Mouse (Mus musculus) urinary bladder, postnatal 14 days (tissue): ENCODE measurements around the gene Lin7a.

ENCODE experiments used
- DNase-seq: peaks from one replicate; pipeline ENCODE4 v3.0.0; 2021; ENCODE audit warnings: low spot score

Lin7a gene

DNA sequence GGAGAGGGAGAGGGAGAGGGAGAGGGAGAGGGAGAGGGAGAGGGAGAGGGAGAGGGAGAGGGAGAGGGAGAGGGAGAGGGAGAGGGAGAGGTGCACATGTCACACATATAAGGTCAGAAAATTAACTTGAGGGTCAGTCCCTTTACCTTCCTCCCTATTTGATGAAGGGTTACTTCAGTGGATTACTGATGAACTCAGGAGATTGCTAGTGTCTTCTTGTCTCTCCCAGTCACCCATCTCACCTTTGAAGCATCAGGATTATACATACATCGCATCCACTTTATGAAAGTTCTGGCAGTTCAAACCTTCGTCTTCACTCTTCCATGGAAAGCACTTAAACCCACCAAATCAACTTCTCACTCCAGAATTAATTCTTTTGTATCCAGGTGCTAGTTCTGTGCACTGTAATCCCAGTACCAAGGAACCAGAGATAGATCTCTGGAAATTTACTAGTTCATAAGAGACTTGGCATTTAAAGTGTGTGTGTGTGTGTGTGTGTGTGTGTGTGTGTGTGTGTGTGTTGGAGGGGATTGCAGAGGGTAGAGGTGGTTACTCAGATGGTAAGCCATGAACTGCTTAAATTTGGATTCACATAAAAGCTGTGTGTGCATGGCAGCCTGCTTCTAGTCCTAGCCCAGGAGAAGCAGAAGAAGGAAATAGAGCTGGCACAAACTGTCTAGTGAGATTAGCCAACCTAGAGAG, 19.5 kb upstream of the Lin7a start:
- no peak for DNase-seq

DNA sequence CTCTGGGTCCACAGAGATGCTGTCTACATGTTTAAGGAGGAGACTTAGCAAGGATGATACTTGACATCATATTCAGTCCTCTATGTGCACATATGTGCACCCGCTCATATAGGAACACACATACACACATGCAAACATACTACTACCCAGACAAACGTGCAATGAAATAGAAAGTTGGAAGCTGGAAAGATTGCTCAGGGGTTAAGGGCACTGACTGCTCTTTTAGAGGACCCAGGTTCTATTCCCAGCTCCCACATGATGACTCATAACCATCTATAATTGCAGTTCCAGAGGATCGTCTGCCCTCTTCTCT, 19.0 kb upstream of the Lin7a start:
- DNase-seq: no peak

DNA sequence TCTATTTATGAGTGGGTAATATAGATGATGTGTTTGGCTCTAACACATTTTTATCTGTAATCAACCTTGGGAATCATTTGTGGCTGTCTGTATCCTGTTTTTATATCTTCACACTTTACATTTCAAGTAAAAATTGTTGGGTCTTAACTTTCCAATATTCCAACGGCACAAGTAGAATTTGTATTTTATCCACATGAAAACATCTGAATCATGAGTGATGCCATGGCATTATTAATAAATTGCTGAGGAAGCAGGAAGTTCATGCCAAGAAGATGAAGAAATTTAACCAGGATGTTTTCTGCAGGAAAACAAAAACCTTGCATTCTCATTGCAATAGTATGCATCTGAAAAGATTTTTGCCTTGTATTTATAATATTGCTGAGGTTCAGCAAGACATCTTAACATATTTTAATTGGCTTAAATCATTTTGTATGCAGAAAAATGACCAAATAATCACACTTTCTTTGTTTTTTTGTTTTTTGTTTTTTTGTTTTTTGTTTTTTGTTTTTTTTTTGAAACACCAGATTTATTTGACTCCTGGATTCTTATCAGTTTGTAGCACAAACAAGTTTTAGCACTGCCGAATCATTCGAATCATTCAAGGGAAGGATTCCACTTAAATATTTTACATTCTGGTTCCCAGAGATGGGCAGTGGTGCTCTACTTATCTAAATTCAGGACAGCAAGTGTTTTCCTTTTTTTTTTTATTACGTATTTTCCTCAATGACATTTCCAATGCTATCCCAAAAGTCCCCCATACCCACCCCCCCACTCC, 18.1 kb upstream of the Lin7a start:
- no peak for DNase-seq

DNA sequence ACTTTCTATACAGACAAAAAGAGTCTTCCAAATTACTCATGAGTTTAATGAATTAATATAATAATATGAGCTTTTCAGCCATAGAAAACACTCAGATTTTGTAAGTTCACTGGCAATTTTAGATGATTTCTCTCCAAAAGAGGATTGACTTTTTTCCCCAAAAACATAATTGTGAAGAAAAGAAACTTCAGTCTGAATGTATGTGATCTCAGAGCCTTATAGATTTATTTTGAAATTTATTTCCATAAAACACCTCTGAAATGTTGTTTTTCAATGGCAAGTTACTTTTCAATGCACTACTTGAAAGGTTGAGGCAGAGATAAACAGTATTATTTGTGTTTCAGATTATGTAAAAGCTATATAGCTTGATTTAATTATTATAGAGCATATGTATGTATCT, 16.8 kb upstream of the Lin7a start:
- DNase-seq: no peak

DNA sequence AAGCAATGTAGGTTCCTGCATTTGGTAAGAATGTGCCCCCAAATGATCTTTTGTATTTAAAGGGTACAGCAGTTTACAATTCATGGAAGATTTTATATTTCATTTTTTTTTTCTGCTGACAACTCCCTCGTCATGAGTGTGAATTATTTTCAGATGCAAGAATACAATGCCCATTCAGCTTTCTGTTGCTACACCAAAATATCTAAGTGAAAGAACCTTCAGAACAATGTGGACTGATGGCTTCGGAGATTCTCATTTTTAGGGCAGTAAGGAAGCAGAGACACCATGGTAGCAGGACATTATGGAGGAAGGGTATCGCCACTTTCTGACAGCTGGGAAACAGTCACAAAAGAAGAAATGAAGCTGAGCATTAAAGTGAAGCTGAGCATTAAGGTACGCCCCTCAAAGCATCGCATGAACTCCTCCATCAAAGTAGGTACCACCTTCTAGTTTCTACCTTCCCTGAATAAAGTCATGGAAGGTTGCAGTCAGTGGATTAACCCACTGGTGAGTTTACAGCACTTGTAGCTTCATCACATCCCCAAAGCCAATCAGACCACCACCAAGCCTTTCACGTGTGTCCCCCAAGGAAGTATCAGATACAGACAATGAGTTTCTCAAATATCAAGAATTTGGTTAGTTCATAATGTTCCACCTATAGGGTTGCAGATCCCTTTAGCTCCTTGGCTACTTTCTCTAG, 16.0 kb upstream of the Lin7a start:
- no peak for DNase-seq

DNA sequence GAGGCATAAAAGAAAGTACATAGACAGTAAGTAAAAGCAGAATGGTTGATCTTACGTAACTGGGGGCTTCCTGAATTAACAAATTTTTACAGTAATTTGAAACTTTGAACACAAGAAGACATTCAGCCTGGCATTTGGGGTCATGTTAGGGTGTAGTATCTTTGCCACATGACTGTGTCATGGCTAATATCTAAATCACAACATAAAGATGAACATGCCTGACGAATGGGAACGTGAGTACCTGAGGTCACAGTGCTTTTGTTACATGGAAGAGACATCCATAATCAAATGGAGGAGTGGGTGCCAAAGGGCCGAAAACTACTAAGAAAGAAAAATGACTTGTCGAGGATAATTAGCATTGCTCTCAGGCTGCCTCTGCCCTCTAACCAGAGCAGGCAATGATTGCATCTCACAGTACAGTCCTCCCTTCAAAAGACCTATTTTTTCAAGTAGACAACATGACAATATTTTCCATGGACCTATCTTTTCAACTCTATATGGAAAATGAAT, 15.0 kb upstream of the Lin7a start:
- no peak for DNase-seq

DNA sequence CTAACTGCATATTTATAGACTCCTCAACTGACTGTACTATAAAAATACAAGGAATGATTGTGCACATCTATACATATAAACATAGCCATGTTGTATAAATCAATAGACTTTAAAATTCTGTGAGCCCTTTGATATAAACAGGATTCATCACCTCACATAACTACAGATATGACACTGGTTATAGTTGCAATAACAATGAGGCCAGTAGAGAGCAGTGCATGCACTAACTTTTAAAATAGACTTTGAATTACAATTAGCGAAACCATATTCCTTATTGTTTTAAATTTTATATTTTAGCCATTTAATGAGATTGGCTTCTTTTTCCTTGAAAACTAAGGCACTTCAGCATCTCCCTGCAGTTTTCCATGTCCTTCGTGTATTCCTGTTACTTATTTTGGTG, 11.1 kb upstream of the Lin7a start:
- no peak for DNase-seq

DNA sequence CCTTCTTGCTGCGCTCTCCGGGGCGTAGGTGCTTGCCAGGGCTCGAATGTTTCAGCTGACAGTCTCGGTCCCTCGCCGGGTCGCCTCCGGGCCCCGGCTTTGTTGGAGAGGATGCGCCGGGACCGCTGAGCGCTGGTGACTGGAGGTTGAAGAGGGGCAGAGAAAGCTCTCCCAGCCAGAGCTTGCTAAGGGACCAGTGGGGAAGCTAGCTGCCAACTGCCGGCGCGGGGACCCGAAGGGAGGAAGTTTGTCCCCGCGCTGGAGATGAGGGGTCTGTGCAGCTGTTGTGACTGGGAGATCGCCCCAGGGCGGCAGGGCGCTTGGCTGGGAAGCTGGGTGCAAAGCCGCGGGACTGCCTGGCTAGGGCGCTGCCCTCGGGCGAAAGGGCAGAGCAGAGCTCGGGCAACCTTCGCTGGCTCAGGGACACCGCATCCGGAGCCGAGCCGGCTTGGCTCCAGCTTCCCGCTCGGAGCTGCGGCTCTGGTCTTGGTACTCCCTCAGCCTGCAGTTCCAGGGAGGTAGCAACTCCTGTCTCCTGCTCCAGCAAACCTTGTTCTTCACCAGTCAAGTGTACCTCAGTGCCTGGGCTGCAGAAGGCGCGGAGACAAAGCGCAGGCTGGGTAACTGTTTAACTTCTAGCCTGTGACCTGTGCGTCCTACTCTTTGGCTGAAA, 781 bp downstream of the Lin7a start:
- peak; percentile 10 for DNase-seq

DNA sequence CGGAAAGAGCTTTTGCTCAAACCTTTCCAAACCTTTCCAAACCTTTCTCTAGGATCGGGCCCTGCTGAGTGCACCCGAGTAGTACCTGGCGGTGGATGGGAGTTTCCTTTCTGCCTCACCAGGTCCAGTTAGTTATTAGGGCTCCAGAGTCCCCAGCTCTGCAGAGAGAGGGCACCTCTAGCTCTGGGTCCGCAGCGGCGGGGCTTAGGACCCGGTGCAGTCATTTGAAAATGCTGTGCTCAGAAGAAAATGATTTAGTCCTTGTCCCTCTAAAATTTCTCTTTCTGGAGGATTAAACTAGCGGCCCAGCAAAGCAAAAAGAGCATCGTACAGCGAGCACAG, 1.3 kb downstream of the Lin7a start:
- DNase-seq: no peak

DNA sequence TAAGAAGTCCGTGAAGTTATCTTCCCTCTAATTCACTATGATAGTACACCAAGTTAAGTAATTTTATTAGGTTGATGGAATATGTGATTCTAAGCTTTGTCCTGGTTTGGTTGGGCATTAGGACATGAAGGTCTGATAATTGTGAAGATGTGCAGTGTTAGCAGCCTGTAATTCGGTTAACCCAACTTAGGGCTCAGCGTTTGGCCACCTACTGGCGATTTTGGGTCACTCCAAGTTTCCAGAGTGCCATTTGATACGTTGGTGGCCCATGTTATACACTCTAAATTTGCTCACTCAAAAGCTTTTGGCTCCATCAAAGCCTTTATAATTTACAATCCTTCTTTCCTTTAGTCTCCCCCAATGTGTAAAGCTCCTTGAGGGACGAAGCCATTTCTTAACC, 2.4 kb downstream of the Lin7a start:
- DNase-seq: peak; percentile 3

DNA sequence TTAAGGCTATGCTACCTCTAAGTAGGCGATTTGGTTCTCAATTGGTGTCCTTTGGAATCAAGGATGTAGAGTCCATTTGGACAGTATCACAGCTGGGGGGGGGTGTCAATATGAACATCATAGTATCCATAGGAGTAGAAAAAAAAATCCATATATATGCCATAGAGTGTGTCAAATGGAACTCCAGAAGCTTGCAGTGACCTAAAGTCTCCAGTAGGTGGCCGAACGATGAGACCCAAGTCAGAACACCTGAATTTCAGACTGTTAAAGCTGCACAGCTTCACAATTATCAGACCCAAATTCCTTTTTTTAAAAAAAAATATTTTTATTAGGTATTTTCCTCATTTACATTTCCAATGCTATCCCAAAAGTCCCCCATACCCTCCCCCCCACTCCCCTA, 3.3 kb downstream of the Lin7a start:
- peak; percentile 5 for DNase-seq

DNA sequence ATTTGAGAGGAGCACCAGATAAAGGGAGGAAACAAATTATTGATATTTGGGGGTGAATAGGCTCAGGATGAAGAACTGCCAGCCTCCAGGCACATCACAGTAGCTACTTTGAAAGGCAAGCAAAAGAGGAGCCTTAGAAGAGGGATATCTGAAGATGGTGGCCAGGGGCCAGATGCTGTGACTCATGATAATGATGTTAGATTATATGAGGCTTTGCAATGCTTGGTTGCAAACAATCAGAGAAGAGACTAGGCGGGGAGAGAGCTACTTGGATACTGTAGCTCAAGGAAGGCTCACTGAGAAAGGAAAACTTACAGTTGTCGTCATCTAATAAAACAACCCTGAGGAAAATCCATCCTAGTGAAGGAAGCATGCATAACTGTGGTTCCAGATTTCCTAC, 5.2 kb downstream of the Lin7a start:
- peak; percentile 24 for DNase-seq

DNA sequence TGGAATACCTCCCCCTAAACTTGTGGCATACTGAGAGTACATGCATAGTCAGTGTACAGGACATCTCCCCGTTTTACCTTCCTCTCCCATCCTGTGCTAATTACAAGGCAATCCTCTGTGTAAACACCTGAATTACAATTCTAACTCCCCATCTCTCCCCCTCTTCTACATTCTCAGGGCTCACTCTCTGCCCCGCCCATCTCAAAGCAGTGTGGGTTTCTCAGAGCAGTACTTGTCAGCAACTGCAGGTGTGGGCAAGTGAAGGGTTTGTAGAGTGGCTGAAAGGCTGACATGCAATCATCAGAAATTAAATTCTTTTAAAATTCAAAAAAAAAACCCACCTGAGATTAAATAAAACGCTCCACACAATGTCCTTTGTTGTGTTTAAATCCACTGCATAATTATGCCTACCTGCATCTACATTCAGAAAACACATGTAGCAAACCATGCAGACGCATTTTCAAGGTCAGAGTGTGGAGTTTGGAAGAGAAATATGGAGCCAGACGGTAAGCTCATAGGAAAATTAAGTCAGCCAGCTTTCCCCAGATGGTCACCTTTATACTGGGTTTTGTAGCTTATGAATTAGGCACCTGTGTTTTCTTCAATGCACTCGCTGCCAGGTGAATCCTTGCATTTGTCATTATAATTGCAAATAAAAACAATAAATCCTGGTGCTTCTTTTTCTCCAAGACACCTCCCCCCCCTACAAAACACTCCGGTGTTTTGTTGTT, 22.6 kb downstream of the Lin7a start:
- no peak for DNase-seq

DNA sequence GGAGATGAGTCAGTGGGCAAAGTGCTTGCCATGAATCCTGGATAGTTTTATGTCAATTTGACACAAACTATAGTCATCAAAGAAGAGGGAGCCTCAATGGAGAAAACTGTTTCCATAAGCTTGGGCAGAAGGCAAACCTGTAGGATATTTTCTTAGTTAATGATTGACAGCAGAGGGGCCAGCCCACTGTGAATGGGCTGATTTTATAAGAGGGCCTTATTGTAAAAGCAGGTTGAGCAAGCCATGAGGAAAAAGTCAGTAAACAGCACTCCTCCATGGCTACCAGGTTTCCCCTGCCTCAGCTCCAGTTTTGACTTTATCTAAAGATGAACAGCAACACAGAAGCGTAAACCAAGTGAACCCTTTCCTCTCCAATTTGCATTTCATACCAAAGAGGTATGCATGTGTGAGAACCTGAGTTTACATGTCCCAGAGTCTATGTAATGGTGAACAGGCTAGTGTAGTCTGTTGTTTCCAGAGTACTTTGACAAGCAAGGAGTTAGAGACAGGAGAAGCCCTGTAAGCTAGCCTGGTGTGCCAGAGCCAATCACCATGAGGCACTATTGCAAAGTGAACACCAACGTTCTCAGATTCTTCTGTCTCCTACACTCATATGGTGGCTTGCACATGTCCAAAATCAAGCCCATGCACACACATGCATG, 29.2 kb downstream of the Lin7a start:
- DNase-seq: no peak

DNA sequence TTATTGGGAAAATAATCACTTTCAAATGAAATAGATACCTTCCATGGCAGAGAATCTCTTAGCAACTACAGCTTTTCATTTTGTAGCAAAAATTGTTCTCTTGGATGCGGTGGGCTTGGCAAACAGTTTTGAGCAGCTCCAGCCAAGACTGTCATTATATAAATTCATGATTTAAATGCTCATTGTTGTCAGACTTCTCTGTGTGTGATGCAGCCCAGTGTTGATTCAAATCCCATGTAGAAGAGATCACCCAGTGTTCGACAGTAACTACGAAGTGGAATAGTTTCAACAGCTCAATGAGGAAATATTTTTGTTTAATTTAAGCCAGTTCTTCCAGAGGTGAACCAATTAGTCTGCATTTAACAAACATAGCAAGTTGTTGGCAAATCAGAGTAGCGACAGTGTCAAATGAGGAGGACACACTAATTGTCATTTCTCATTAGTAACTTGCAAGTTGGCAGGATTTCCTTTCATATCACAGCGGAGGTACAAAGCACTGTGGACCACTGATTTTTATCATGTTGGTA, 39.5 kb downstream of the Lin7a start:
- no peak for DNase-seq

DNA sequence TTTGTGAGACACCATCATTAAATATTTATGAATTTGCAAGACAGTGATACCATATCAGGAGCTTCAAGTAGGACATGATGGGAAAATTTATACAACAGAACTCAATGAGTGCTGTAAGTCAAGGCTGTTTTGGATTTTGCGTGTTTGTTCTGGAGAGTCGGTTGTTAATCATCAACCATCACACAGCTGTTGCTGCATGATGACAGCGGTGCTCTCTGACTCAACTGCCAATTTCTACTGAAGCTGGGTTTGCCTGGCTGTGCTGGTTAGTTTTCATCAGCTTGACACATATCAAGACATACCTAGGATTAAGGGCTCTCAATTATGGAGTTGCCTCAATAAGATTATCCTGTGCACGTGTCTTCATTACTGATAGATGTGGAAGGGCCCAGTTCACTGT, 41.1 kb downstream of the Lin7a start:
- DNase-seq: no peak

DNA sequence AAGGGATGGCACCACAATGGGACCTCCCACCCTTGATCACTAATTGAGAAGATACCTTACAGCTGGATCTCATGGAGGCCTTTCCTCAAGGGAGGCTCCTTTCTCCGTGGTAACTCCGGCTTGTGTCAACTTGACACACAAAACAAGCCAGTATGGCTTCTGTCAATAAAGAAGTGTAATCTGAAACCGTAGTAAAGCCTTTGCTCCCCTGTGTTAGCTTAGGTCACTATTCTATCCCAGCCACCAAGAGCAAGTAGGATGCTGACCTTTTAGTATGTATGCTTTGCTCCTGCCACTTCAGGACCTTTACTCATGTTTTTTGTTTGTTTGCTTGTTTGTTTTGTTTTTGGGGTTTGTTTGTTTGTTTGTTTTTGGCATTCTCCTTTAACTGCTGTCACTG, 41.9 kb downstream of the Lin7a start:
- no peak for DNase-seq

DNA sequence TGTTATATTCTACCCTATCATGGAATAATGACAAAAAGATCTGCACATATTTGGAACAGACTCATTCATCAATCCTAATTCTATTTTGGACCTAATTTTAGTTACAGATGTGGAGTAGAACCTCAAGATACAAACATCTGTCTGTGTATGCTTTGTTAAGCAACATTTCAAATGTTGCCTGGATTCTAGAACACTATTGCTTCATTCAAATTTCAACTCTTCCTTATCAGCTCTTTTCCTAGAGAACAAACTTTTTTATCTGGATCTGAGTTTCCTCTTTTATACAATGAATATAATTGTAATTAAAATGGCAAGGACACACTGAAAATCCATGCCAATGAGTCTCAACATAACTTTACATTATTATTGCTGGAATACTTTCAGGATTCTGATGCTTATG, 43.8 kb downstream of the Lin7a start:
- DNase-seq: no peak

DNA sequence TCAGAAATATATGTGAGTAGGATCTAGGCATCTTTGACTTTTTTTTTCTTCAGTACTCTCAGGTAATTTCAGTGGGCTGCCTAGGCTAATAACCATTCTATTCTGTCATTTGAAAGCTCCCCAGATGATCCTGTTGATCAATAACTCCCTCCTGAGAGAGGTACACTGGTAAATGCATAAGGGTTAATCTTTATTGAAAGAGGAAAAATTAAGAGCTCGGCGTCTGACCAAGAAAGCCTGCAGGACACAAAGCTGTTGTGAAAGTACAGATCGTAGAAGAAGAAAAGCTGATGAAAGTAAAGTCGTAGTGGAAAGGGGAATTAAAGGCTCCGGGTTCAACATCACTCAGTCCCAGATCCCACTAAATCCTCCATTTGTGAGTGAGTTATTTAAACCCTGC, 44.2 kb downstream of the Lin7a start:
- no peak for DNase-seq

DNA sequence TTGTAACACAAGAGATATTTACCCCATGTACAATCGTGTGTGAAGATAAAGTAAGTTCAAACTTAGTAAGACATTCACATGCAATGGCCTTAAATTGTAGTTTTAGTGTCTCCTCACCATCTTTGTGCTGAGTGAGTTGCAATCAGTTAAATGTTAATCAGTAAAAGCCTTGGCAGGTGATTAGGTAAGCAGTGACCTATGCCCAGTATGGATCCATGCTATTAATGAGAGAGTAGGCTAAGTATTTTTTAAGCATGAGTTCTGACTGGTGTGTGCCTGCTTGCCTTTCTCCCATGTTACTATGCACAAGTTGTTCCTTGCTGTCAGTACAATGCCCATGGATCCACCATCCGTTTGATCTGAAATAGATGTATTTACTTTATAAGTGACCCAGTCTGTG, 44.6 kb downstream of the Lin7a start:
- DNase-seq: no peak

DNA sequence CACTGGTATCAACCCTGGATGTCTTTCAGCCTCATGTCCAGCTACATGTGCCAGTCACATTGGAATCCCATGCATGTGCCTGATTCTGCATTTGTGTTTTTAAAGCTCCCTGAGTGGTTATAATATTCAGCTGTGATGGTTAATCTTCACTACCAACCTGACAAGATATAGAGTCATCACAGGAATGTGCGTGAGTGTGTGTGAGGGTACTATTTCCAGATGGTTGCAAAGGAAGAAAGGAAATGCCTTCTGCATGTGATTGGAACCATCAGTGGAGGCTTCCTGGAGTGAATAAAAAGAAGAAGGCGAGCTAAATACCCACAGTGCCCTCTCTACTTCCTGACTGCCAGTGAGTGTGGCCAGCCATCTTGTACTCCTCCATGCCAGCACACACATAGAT, 48.2 kb downstream of the Lin7a start:
- DNase-seq: no peak
